Mouse (Mus musculus): ENCODE results near the gene Usp45.

DNA sequence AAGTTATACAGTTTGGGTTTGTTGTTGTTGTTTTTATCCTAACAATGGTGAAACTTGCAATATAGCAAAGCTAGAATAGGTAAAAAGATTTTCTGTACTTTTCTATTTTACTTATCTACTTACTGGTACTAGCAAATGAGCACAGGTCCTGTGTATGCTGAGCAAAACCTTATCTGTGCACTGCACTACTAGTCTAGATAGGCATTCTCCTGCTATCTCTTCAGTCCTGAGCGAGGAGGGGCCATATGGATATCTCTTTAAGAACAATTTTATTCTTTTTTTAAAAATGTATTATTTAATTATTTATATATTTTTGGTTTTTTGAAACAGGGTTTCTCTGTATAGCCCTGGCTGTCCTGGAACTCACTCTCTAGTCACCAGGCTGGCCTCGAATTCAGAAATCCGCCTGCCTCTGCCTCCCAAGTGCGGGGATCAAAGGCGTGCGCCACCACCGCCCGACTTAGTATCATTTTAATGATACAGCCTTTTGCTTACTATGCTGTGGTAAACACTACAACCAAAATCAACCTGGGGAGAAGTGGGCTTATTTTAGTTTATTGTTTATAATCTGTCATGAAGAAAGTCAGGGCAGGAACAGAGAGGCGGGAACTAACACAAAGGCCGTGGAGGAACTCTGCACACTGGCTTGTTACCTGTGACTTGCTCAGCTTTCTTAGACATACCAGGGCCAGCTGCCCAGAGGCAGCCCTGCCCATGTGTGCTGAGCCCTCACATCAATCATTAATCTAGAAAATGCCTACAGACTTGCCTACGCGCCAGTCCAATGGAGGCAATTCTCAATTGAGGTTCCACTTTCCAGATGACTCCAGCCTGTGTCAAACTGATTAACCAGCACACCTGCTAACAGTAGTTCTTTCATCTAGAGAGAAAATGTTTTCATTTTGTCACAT lies 14.1 kb downstream of the Usp45 start:
- TF ChIP-seq CTCF (IDR thresholded peaks at IDR 0.05; ENCODE audit: extremely low read depth, insufficient read depth, low read length) (no peak), POLR2A (IDR thresholded peaks at IDR 0.05; ENCODE audit: extremely low read depth, insufficient read depth, low read length) (no peak)
